Mouse (Mus musculus) limb, embryonic 12.5 days (tissue): Measurements from ENCODE around the gene Vmn1r204. TPM values are rescaled to one million over a fixed set of nuclear protein-coding genes. Genes with fewer than 3 reads are reported as not detected.
"Not testable (repeated sequence)": the region's sequence is repeated elsewhere in the genome, so short reads cannot be mapped to it uniquely, and the experiment has no call there.

Experiments used
- ATAC-seq: fragments of 200-750 bp; cut with Nextera tagmentation; 2 replicates; pipeline ENCODE4 v1.8.0; 2017; ENCODE audit warnings: low read depth, moderate TSS enrichment; ENCODE audit not compliant: insufficient number of reproducible peaks, insufficient read depth, low FRiP score, low TSS enrichment
- H3K27ac ChIP-seq: fragments of 300-500 bp; sonication (generic); 2 replicates; pipeline ENCODE4 v1.5.1; 2016; ENCODE audit warnings: mild to moderate bottlenecking, moderate library complexity
- H3K27me3 ChIP-seq: fragments of 300-500 bp; sonication (generic); 2 replicates; pipeline ENCODE4 v1.6.1; 2016; ENCODE audit warnings: mild to moderate bottlenecking, moderate library complexity
- H3K36me3 ChIP-seq: fragments of 300-500 bp; sonication (generic); 2 replicates; pipeline ENCODE4 v1.6.1; 2016; ENCODE audit warnings: mild to moderate bottlenecking, moderate library complexity
- H3K4me1 ChIP-seq: fragments of 300-500 bp; sonication (generic); replicated peaks from 2 replicates; pipeline ENCODE4 v1.6.1; 2016
- H3K4me2 ChIP-seq: fragments of 300-500 bp; sonication (generic); 2 replicates; pipeline ENCODE4 v1.6.1; 2016; ENCODE audit warnings: mild to moderate bottlenecking, moderate library complexity
- H3K4me3 ChIP-seq: fragments of 300-500 bp; sonication (generic); replicated peaks from 2 replicates; pipeline ENCODE4 v1.5.1; 2016; ENCODE audit warnings: mild to moderate bottlenecking
- H3K9ac ChIP-seq: fragments of 300-500 bp; sonication (generic); replicated peaks from 2 replicates; pipeline ENCODE4 v1.6.1; 2016; ENCODE audit warnings: mild to moderate bottlenecking, moderate library complexity
- H3K9me3 ChIP-seq: fragments of 300-500 bp; sonication (generic); 2 replicates; pipeline ENCODE4 v1.6.1; 2016; ENCODE audit warnings: mild to moderate bottlenecking, moderate library complexity
- WGBS: fragments of 180-500 bp; shearing (Covaris S2); methylation state at CpG from one replicate; pipeline ENCODE4 v1.1.7; 2016; 5-methylcytosine and 5-hydroxymethylcytosine counted together
- polyA plus RNA-seq: library from polyadenylated mRNA; unstranded; fragments of >200 nt; fragmentation: Nextera tagmentation; extraction: Ambion mirVana; gene quantifications from 2 replicates; pipeline ENCODE4 v1.2.1, GENCODE M21; 2016

Gene Vmn1r204
- not detected in 2 replicates for polyA plus RNA-seq

DNA sequence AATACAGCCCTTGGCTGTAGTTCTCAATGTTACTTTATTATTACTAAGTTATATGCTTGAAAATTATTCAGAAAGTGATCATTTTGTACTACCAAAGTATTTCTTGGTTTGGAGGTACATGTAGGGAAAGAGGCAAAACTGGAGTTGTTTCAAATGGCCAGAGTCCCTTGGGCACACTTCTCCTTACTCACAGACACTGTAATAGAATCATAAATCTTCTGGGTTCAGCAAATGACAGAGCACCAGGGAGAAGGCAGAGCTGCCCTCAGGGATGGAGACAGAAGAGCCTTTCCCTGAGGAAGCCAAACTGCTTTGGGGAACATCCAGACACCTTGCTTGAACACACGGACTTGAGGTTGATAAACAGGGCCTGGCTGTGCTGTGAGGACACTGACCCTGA, at the start of gene Vmn1r204:
Gene Vmn1r204 (plus strand): TSS at position 301 of the 400 bp plus-strand sequence.
- not testable (repeated sequence) for H3K4me3 ChIP-seq, H3K9me3 ChIP-seq, H3K9ac ChIP-seq, ATAC-seq, H3K4me2 ChIP-seq, H3K4me1 ChIP-seq, H3K27me3 ChIP-seq, H3K36me3 ChIP-seq, H3K27ac ChIP-seq
- WGBS = 56% methylated on average over 1 of the region's 1 CpGs

DNA sequence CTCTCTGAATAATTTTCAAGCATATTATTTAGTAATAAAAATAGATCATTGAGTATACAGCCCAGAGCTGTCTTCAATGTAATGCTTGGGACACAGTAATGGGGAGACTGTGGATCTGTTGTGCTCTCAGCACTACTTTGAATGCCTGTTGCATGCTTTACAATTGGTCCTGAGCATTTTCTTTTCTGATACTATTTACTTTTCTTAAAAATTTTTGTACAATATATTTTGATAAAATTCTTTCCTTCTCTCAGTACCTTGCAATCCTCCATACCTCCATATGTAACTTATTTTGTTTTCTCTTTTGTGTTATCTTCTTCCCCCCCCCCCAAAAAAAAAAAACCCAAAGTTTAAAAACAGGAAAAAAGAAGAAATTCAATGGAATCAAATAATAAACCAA, 47.7 kb upstream of the Vmn1r204 start, which contains the start of gene Vmn1r202:
Gene Vmn1r202 (minus strand): TSS at position 101 of the 400 bp plus-strand sequence.
- Histone ChIP-seq H3K27ac (no peak within 1 kb of the TSS), H3K9me3 (no peaks in the 10 kb centered on the region), H3K36me3 (no peaks in the 10 kb centered on the region), H3K9ac (no peak within 1 kb of the TSS), H3K27me3 (no peaks in the 10 kb centered on the region), H3K4me3 (no peak within 1 kb of the TSS), H3K4me2 (no peak within 1 kb of the TSS), H3K4me1 (no peaks in the 10 kb centered on the region)
- no peak for ATAC-seq

DNA sequence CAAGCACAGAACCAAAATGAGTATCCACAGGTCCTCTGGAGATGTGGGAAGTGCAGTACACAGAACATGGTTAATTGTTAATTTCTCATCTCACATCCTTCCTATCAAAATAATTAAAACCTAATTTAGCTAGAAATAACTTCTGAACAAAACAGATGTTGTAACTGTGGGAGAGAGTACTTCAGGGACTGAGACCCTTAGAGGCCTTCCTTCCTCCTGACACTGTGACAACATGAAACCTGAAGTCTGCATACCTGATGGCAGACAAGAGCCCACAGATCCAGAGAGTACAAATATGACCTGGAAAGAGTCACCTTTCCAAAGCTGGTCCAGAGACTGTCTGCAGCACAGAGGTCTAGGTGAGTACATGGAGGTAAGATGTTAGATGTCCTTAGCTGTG, 35.2 kb upstream of the Vmn1r204 start, which contains the start of gene Vmn1r203:
Gene Vmn1r203 (plus strand): TSS at position 301 of the 400 bp plus-strand sequence.
- Histone ChIP-seq H3K27ac (no peak within 1 kb of the TSS), H3K4me2 (no peak within 1 kb of the TSS), H3K27me3 (no peaks in the 10 kb centered on the region), H3K4me1 (no peaks in the 10 kb centered on the region), H3K9ac (no peak within 1 kb of the TSS), H3K9me3 (no peaks in the 10 kb centered on the region), H3K36me3 (no peaks in the 10 kb centered on the region), H3K4me3 (no peak within 1 kb of the TSS)
- no peak for ATAC-seq

DNA sequence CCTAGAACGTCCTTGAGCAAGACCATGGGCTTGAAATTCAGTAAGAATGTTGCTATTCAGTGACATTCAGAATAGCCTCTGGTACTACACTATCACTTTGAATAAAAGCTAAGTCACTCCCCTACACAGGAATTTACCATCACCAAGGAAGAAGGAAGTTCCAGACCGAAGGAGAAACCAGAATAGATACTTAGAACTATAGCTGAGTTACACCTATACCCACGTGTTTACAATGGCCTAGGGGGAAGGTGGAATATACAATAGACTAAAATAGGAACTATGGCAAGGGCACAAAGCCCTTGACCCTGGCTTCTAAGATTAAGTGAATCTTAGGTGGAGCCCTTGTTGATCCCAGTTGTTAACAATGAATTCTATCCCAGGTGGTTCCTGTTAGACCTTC, 21.9 kb downstream of the Vmn1r204 start:
- H3K4me1 ChIP-seq, ATAC-seq, H3K27me3 ChIP-seq, H3K27ac ChIP-seq, H3K4me3 ChIP-seq, H3K36me3 ChIP-seq, H3K9ac ChIP-seq, H3K9me3 ChIP-seq, H3K4me2 ChIP-seq: not testable (repeated sequence)
- 83% methylated on average over 3 of the region's 3 CpGs for WGBS

DNA sequence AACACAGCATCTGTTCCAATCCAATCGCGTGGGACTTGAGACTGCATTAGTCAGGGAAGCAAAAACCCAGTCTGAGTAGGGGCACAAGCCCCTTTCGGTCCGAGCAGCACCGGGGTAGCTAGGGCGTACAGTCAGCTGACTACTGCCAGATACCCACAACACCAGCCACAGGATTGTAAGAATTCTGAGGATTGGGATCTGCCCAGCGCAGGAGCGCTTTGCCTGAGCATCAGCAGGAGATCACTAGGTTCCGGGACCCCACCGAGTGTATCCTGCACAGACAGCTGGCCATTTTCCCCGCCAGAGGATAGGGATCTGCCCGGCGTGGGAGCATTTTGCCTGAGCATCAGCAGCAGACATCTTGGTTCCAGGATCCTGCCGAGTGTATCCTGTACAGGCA, 30.3 kb downstream of the Vmn1r204 start:
- not testable (repeated sequence) for H3K36me3 ChIP-seq, H3K4me3 ChIP-seq, H3K9me3 ChIP-seq, H3K27me3 ChIP-seq, H3K4me2 ChIP-seq, H3K9ac ChIP-seq, ATAC-seq, H3K4me1 ChIP-seq, H3K27ac ChIP-seq
- 83% methylated on average over 14 of the region's 14 CpGs for WGBS

DNA sequence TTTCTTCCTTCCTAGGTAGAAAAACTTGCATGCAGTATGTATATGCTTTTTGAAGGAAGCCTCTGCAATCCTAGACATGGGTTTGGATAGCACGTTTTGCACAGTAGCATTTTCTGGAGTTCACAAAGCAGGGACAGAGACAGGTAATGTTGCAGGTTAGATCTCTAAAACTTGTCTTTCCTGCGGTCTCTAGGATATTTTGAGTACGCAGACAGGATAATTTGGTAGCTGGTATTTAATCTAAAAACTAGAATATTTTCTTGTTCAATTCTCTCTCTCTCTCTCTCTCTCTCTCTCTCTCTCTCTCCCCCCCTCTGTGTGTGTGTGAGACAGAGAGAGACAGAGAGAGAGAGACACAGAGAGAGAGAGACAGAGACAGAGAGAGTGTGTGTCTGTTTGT, 39.9 kb downstream of the Vmn1r204 start, which contains the start of gene Vmn1r205:
Gene Vmn1r205 (minus strand): TSS at position 101 of the 400 bp plus-strand sequence.
- no peak within 1 kb of the TSS for H3K4me3 ChIP-seq
- ATAC-seq = no peak
- no peaks in the 10 kb centered on the region for H3K36me3 ChIP-seq
- no peaks in the 10 kb centered on the region for H3K27me3 ChIP-seq
- no peaks in the 10 kb centered on the region for H3K4me1 ChIP-seq
- no peak within 1 kb of the TSS for H3K9ac ChIP-seq
- H3K9me3 ChIP-seq = no peaks in the 10 kb centered on the region
- no peak within 1 kb of the TSS for H3K4me2 ChIP-seq
- no peak within 1 kb of the TSS for H3K27ac ChIP-seq
- WGBS = 90% methylated on average over 3 of the region's 3 CpGs

Other genes starting within 250 kb of the Vmn1r204 start
- gene Vmn1r197, start 228.6 kb upstream of the Vmn1r204 start, polyA plus RNA-seq = not detected in 2 replicates
- not detected in 2 replicates for gene Vmn1r198, start 202.8 kb upstream of the Vmn1r204 start, polyA plus RNA-seq
- not detected in 2 replicates for gene Vmn1r199, start 173.4 kb upstream of the Vmn1r204 start, polyA plus RNA-seq
- gene Vmn1r200, start 162.8 kb upstream of the Vmn1r204 start, polyA plus RNA-seq = not detected in 2 replicates
- not detected in 2 replicates for gene Vmn1r201, start 81.3 kb upstream of the Vmn1r204 start, polyA plus RNA-seq
- not detected in 2 replicates for gene Vmn1r202, start 47.8 kb upstream of the Vmn1r204 start, polyA plus RNA-seq
- not detected in 2 replicates for gene Vmn1r203, start 35.1 kb upstream of the Vmn1r204 start, polyA plus RNA-seq
- not detected in 2 replicates for gene Vmn1r205, start 39.8 kb downstream of the Vmn1r204 start, polyA plus RNA-seq
- not detected in 2 replicates for gene Vmn1r206, start 71.1 kb downstream of the Vmn1r204 start, polyA plus RNA-seq
- gene Vmn1r207-ps, start 176.4 kb downstream of the Vmn1r204 start, polyA plus RNA-seq = not detected in 2 replicates
- gene Vmn1r208, start 224.2 kb downstream of the Vmn1r204 start, polyA plus RNA-seq = not detected in 2 replicates